Mouse (Mus musculus) stomach, postnatal 0 days (tissue): ENCODE measurements around the gene Zmat5. TPM values are rescaled to one million over a fixed set of nuclear protein-coding genes. Genes with fewer than 3 reads are reported as not detected.

Experiments used
- ATAC-seq: fragments of 200-750 bp; cut with Nextera tagmentation; 2 replicates; pipeline ENCODE4 v1.8.0; 2017; ENCODE audit not compliant: low FRiP score, low TSS enrichment
- DNase-seq: peaks from one replicate; pipeline ENCODE4 v3.0.0-alpha.2; 2016; ENCODE audit warnings: low spot score
- H3K27ac ChIP-seq: fragments of 300-500 bp; sonication (generic); replicated peaks from 2 replicates; pipeline ENCODE4 v1.5.1; 2014; ENCODE audit warnings: mild to moderate bottlenecking, control low read depth
- H3K27me3 ChIP-seq: fragments of 300-500 bp; sonication (generic); 2 replicates; pipeline ENCODE4 v1.6.1; 2014; ENCODE audit warnings: low read length; ENCODE audit not compliant: control insufficient read depth, insufficient read depth
- H3K36me3 ChIP-seq: fragments of 300-500 bp; sonication (generic); 2 replicates; pipeline ENCODE4 v1.6.1; 2014; ENCODE audit warnings: low read length, mixed read lengths; ENCODE audit not compliant: control insufficient read depth, insufficient read depth
- H3K4me1 ChIP-seq: fragments of 300-500 bp; sonication (generic); replicated peaks from 2 replicates; pipeline ENCODE4 v1.6.1; 2014; ENCODE audit warnings: antibody characterized with exemption; ENCODE audit not compliant: control insufficient read depth, insufficient read depth
- H3K4me2 ChIP-seq: fragments of 300-500 bp; sonication (generic); replicated peaks from 2 replicates; pipeline ENCODE4 v1.6.1; 2014; ENCODE audit warnings: low read depth, mild to moderate bottlenecking, control low read depth, moderate library complexity
- H3K4me3 ChIP-seq: fragments of 300-500 bp; sonication (generic); 2 replicates; pipeline ENCODE4 v1.5.1; 2014; ENCODE audit warnings: low read depth, low read length, control low read depth
- H3K9ac ChIP-seq: fragments of 300-500 bp; sonication (generic); 2 replicates; pipeline ENCODE4 v1.6.1; 2014; ENCODE audit warnings: mild to moderate bottlenecking, low read length, control low read depth, mixed read lengths
- H3K9me3 ChIP-seq: fragments of 300-500 bp; sonication (generic); 2 replicates; pipeline ENCODE4 v1.6.1; 2016; ENCODE audit warnings: low read length; ENCODE audit not compliant: control insufficient read depth
- CTCF ChIP-seq: IDR thresholded peaks from 2 replicates; pipeline ENCODE4 v1.5.1; 2016; ENCODE audit warnings: antibody characterized with exemption, low read depth, mild to moderate bottlenecking, moderate library complexity
- EP300 ChIP-seq: optimal IDR thresholded peaks from 2 replicates; pipeline ENCODE3; 2016; ENCODE audit warnings: antibody characterized with exemption
- WGBS: fragments of 180-500 bp; shearing (Covaris S2); extraction: QIAGEN DNeasy Blood & Tissue Kit; methylation state at CpG from one replicate; pipeline ENCODE4 v1.1.7; 2014; 5-methylcytosine and 5-hydroxymethylcytosine counted together
- polyA plus RNA-seq: library from polyadenylated mRNA; unstranded; fragments of >200 nt; fragmentation: Nextera tagmentation; extraction: Ambion mirVana; gene quantifications from 2 replicates; pipeline ENCODE4 v1.2.1, GENCODE M21; 2015

The Zmat5 gene
- polyA plus RNA-seq, 1 experiment from 2014 or later = 57.4 TPM

DNA sequence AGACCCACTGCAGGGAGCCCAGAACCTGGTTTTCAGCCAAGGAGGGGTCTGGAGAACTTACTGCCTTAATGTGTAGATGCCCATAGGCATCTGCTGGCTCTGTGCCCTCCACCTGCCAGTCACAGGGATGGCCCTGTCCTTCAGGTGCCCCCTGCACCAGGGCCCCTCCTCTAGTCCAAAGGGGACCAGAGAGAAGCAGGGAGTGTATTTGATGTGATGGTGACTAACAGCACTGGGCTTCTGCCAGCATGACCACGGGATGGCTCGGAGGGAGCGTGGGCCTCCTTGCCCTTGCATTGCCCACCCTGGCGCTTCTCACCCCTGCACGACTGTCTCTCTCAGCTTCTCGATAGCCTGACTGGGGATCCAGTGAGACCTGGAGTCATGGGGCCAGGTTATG lies 40.2 kb downstream of the Zmat5 start:
- H3K4me3 ChIP-seq = no peak overlapping the region
- peaks cover 29% of the 10 kb centered on the region; the same call in 1 of the 2 replicates for H3K27me3 ChIP-seq
- H3K4me2 ChIP-seq = no peak overlapping the region
- H3K36me3 ChIP-seq = no peaks in the 10 kb centered on the region
- ATAC-seq (no peak), DNase-seq (no peak)
- no peaks in the 10 kb centered on the region for H3K9me3 ChIP-seq
- TF ChIP-seq CTCF (no peak), EP300 (no peak)
- 62% methylated on average over 6 of the region's 6 CpGs for WGBS
- H3K9ac ChIP-seq = no peak overlapping the region
- no peak overlapping the region for H3K27ac ChIP-seq
- H3K4me1 ChIP-seq = peaks cover 5% of the 10 kb centered on the region; the same call in 1 of the 2 replicates

DNA sequence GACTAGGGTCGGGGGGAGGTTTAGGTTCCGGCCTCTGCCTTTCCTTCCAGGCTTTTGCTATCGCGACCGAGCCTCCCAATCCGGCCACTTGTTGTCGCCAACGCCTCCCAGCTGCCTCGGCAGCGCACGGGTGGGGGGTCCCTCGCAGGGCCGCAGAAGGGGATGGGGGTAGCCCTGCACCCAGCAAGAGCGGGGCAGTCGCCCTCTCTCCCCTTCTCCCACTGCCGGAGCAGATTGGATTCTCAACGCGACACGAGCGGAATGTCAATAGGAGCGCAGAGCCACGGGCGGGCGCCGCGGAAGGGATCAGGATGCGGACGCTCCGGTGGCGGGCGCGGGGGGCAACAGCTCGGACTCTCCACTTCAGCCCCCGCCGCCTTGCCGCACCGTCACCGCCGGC lies 41.5 kb downstream of the Zmat5 start:
- peaks cover 29% of the 10 kb centered on the region; the same call in 1 of the 2 replicates for H3K27me3 ChIP-seq

DNA sequence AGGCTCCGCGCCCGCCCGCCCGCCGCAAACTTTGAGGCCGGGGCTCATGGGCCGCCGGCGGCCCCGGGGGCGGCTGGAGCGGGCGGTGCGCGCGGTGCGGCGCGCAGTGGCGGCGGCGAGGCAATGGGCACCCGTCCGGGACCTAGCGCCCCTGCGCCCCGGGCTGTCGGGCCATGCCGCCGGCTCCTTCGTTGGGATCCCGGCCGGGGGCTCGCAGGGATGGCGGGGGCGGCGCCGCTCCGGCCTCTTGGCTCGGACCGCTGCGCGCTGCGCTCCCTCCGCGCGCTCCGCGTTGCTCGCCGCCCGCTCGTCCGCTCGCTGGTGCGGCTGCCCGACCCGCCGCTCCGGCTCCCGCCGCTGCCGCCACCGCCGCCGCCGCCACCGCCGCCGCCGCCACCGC lies 42.3 kb downstream of the Zmat5 start, which contains the start of gene Cabp7:
Cabp7 (minus strand) TSS at position 46 of the 400 bp plus-strand sequence.
- Histone ChIP-seq H3K27me3 (peaks cover 29% of the 10 kb centered on the region; the same call in 1 of the 2 replicates), H3K4me3 (peak within 1 kb of the TSS; percentile 42), H3K27ac (no peak within 1 kb of the TSS), H3K9ac (no peak within 1 kb of the TSS), H3K4me2 (peak within 1 kb of the TSS; percentile 86), H3K9me3 (no peaks in the 10 kb centered on the region), H3K4me1 (peaks cover 5% of the 10 kb centered on the region; the same call in 1 of the 2 replicates), H3K36me3 (no peaks in the 10 kb centered on the region)
- ATAC-seq (no peak), DNase-seq (no peak)
- no peak for TF ChIP-seq CTCF
- no peak for TF ChIP-seq EP300
- WGBS = 2% methylated on average over 19 of the region's 73 CpGs

More for the DNA sequence above, 41.5 kb downstream of the Zmat5 start:
- H3K27ac ChIP-seq = no peak overlapping the region
- no peaks in the 10 kb centered on the region for H3K36me3 ChIP-seq
- 2% methylated on average over 38 of the region's 39 CpGs for WGBS
- H3K4me3 ChIP-seq = peak overlapping the region; percentile 42
- TF ChIP-seq CTCF = no peak
- TF ChIP-seq EP300 = no peak
- no peaks in the 10 kb centered on the region for H3K9me3 ChIP-seq
- ATAC-seq = no peak
- peaks cover 5% of the 10 kb centered on the region; the same call in 1 of the 2 replicates for H3K4me1 ChIP-seq
- H3K9ac ChIP-seq = no peak overlapping the region
- H3K4me2 ChIP-seq = peak overlapping the region; percentile 86
- no peak for DNase-seq

DNA sequence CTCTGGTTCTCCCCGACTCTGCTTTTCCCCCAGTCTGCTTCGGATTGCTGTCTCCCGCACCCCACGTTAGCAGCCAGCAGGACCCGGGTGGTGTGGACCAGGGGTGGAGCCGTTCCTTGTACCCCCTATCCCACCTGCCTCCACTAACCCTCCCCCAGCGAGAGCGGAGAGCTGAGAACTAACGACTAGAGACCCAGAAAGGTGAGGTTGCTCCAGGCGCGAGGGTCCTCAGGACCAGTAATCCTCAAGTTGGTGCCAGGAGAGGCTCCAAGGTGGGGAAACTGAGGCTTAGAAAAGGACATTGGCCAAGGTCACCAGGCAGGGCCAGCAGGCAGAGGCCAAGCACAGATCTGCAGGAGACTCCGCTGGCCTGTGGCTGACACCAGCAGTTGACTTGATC lies 42.8 kb downstream of the Zmat5 start:
- H3K4me2 ChIP-seq = peak overlapping the region; percentile 86
- no peak overlapping the region for H3K27ac ChIP-seq
- H3K4me1 ChIP-seq = peaks cover 5% of the 10 kb centered on the region; the same call in 1 of the 2 replicates
- H3K9me3 ChIP-seq = no peaks in the 10 kb centered on the region
- WGBS = 2% methylated on average over 12 of the region's 12 CpGs
- H3K9ac ChIP-seq = no peak overlapping the region
- no peaks in the 10 kb centered on the region for H3K36me3 ChIP-seq
- 0 out of 2 replicates have a peak overlapping the region, but pooled peaks have one; percentile 10 for H3K4me3 ChIP-seq
- TF ChIP-seq CTCF (no peak), EP300 (no peak)
- H3K27me3 ChIP-seq = peaks cover 29% of the 10 kb centered on the region; the same call in 1 of the 2 replicates
- no peak for ATAC-seq
- no peak for DNase-seq

DNA sequence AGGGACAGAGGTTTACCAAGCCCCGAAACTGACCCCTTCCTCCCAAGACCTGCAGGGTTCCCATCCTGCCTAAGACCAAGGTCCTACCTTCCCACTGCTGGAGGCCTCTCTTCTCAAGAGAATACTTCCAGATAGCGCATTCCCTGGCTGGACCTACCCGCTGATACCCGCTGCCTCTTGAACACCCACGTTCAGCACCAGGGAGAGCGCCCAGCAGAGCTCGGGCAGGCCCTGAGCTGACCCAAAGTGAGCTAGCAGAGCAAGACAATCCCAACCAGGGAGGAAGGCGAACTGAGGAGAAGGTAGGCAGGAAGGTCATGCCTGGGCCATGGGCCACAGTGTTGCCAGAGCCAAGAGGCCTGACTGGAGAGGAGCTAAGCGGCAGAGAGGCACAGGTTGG lies 45.8 kb downstream of the Zmat5 start:
- H3K27me3 ChIP-seq = peaks cover 23% of the 10 kb centered on the region; the same call in 1 of the 2 replicates
- H3K9ac ChIP-seq = no peak overlapping the region
- no peak for TF ChIP-seq EP300
- 0 out of 2 replicates have a peak, but pooled peaks have one; percentile 6 for TF ChIP-seq CTCF
- 5% methylated on average over 9 of the region's 9 CpGs for WGBS
- no peaks in the 10 kb centered on the region for H3K36me3 ChIP-seq
- H3K9me3 ChIP-seq = no peaks in the 10 kb centered on the region; the same call in 1 of the 2 replicates
- H3K27ac ChIP-seq = no peak overlapping the region
- DNase-seq (peak; percentile 89), ATAC-seq (peak; percentile 46)
- no peak overlapping the region for H3K4me3 ChIP-seq
- H3K4me2 ChIP-seq = no peak overlapping the region
- H3K4me1 ChIP-seq = peaks cover 5% of the 10 kb centered on the region; the same call in 1 of the 2 replicates

DNA sequence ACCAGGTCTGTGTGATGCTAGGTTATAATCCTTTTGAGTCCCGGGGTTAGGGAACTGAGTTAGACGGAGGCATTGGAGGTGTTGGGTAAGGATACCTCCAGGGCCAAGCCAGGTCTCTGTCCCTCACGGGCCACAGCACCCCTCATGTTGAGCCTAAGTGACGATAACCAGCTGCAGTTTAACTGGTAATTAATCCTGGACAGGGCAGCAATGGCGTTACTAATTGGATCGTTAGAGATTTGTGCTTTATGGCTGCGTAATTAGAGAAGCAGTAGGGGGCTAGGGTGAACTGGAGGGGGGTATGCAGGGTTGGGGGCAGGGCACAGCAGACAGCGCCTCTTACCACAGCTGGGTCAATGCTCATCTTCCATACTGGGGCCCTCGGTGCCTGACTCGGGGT lies 48.4 kb downstream of the Zmat5 start:
- no peak overlapping the region for H3K9ac ChIP-seq
- H3K27ac ChIP-seq = no peak overlapping the region
- no peaks in the 10 kb centered on the region for H3K4me1 ChIP-seq
- H3K4me3 ChIP-seq = no peak overlapping the region
- no peaks in the 10 kb centered on the region for H3K36me3 ChIP-seq
- WGBS = 55% methylated on average over 10 of the region's 10 CpGs
- ATAC-seq (no peak), DNase-seq (no peak)
- H3K4me2 ChIP-seq = no peak overlapping the region
- no peaks in the 10 kb centered on the region; the same call in 1 of the 2 replicates for H3K9me3 ChIP-seq
- H3K27me3 ChIP-seq = peaks cover 9% of the 10 kb centered on the region; the same call in 1 of the 2 replicates
- TF ChIP-seq CTCF (no peak), EP300 (no peak)
